Mouse (Mus musculus) kidney, postnatal 4 days (tissue): ENCODE data around the gene Adamtsl4.

Experiments
- DNase-seq, 2 experiments: peaks; one replicate each; pipeline ENCODE4 v3.0.0; 2021; ENCODE audit warnings: mixed read lengths in 2 of 2

Adamtsl4 gene

GRCm38 (mm10) chr3:95630856-95631255, 56.9 kb downstream of the Adamtsl4 start:
- no peak for DNase-seq

GRCm38 (mm10) chr3:95629755-95630154, 58.0 kb downstream of the Adamtsl4 start:
- no peak for DNase-seq

GRCm38 (mm10) chr3:95627763-95628162, 60.0 kb downstream of the Adamtsl4 start:
- DNase-seq: no peak
